Mouse (Mus musculus) olfactory bulb, adult 2 months (tissue): ENCODE measurements around the gene Ccdc171.

ENCODE experiments used
- CTCF ChIP-seq: fragments of 200-500 bp; IDR thresholded peaks from 2 replicates; pipeline ENCODE4 v1.5.1; 2012; ENCODE audit warnings: low read depth, mild to moderate bottlenecking, low read length, moderate library complexity; ENCODE audit not compliant: insufficient read depth
- POLR2A ChIP-seq: fragments of 200-500 bp; IDR thresholded peaks from 2 replicates; pipeline ENCODE4 v1.6.1; 2012; ENCODE audit warnings: mild to moderate bottlenecking, low read depth, low read length, moderate library complexity; ENCODE audit not compliant: insufficient read depth

DNA sequence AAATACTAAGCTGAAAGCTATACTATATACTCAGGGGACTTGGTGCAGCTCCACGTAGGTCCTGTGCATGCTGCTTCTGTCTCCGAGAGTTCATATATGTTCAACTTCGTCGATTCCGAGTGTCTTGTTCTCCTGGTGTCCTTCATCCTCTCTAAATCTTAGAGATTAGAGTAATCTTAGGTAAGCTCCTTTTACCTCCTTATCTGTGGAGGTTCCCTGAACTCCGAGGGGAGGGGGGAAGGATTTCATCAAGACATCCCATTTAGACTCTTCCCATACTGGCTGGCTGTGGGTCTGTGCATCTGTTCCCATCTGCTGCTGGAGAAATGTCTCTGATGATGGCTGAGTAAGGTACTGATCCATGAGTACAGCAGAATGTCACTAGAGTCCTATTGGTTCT, 249.8 kb downstream of the Ccdc171 start:
- no peak for TF ChIP-seq POLR2A
- TF ChIP-seq CTCF = no peak
